8 mouse cellular contexts compared by ENCODE assay signal in the genomic region with DNA sequence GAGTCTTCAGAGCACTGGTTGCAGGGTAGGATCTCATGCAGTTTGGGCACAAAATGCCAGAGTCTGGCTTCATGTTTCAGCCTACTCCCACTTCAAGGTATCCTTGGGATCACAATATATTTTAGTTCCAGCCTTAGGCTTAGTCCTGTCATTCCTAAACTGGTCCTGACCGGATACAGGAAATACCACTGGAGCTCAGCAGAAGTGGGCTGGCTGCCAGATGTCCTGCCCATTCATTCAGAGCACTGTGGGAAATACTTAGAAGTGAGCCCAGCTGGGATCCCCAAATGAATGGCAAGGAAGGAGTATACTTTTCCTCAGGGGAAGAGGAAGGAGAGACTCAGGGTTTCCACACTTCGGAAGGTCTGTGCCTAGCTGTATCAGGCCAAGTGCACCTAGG. TPM values are rescaled to one million over a fixed set of nuclear protein-coding genes. Genes with fewer than 3 reads are reported as not detected.
DNase-seq lines count a peak whose midpoint lies in the region; TF ChIP-seq lines count a peak whose summit lies in the region.
"Had no signal": no experiment of that assay in that cellular context is flagged by ENCODE, and none has a peak within 500 bp of the region (broad histone marks: within the 10 kb centered on the region; RNA-seq: fewer than 3 reads in every experiment).

No protein-coding gene starts in this region.

- TF ChIP-seq POLR2A in kidney, adult 2 months (IDR thresholded peaks at IDR 0.05; ENCODE audit: low read depth, low read length) = no peak

- H3K27ac ChIP-seq in kidney, adult 2 months (ENCODE audit: insufficient read depth, low read depth, low read length) = peak overlapping the region; percentile 59
- H3K27ac ChIP-seq: liver, embryonic 14.5 days had no signal

- no peak for TF ChIP-seq CTCF in kidney, adult 2 months (conservative IDR thresholded peaks at IDR 0.05; ENCODE audit: insufficient read depth, insufficient read length, low read depth, low read length)

- H3K27me3 ChIP-seq in kidney, adult 2 months (replicated peaks; ENCODE audit: control insufficient read depth, insufficient read depth, low read length) = no peaks in the 10 kb centered on the region

- H3K4me3 ChIP-seq in kidney, adult 2 months (ENCODE audit: insufficient read depth, low read depth, low read length) = no peak overlapping the region

- WGBS in kidney, adult 2 months = 27% methylated on average over 2 of the region's 2 CpGs

- peaks cover 5% of the 10 kb centered on the region; the same call in 1 of the 2 replicates for H3K4me1 ChIP-seq in kidney, adult 2 months (ENCODE audit: control insufficient read depth, insufficient read depth, low read length)

- no peaks in the 10 kb centered on the region for H3K36me3 ChIP-seq in kidney, adult 2 months (ENCODE audit: control insufficient read depth, insufficient read depth, low read length)

- peak; percentile 78 for DNase-seq in NIH3T3 (ENCODE audit: low read depth)
- peak; percentile 72 for DNase-seq in adrenal gland, postnatal 14 days
- peak; percentile 41 for DNase-seq in heart, adult 8-10 months (ENCODE audit: low spot score)
- peak; percentile 91 for DNase-seq in kidney, adult 2 months
- peak; percentile 87 for DNase-seq in lung, postnatal 10 days
- DNase-seq in thymus, postnatal 36 days = no peak
- no peak for DNase-seq in spleen, postnatal 14 days (ENCODE audit: low spot score in 2 of 2)

RNA-seq across cellular contexts. Expression of gene Rftn2, which starts 33.3 kb away (rescaled TPM):
- 13.2 and 16.4 TPM in 2 replicates for total RNA-seq in adrenal gland, postnatal 14 days (2021)
- total RNA-seq in heart, adult 8-10 months (2022) = 10 to 100 TPM in 3 of 4 experiments, 1 to 10 TPM in 1; 9.1 to 13.3 (median 11.2) TPM
- polyA plus RNA-seq in kidney, adult 2 months (2012; rRNA removed) = 1.7 and 2.2 TPM in 2 replicates

RNA-seq across cellular contexts. Expression of gene Mars2, which starts 43.7 kb away (rescaled TPM):
- 6.4 and 7.1 TPM in 2 replicates for total RNA-seq in adrenal gland, postnatal 14 days (2021)
- total RNA-seq in heart, adult 8-10 months (2022) = 1 to 10 TPM; 4.5 to 5.3 (median 4.7) TPM
- 1.6 and 1.9 TPM in 2 replicates for polyA plus RNA-seq in kidney, adult 2 months (2012; rRNA removed)

Comparison
In these comparisons a context has a peak if more than half of its experiments do, and no peak if none do; other contexts are left out.
1. DNase-seq: peak in NIH3T3 (single experiment), adrenal gland, postnatal 14 days (single experiment), heart, adult 8-10 months (single experiment), kidney, adult 2 months (single experiment) and lung, postnatal 10 days (single experiment); none in thymus, postnatal 36 days (0 of 2) and spleen, postnatal 14 days (0 of 2).